Mouse (Mus musculus) central nervous system, embryonic 14 days (tissue): Measurements from ENCODE around the gene Glycam1. TPM values are rescaled to one million over a fixed set of nuclear protein-coding genes. Genes with fewer than 3 reads are reported as not detected.

Source experiments
- polyA plus RNA-seq: library from polyadenylated mRNA; depleted of rRNA; stranded (reverse); fragments of >200 nt; gene quantifications from 2 replicates; pipeline ENCODE4 v1.2.3, GENCODE M21; 2012; rRNA removed

Glycam1 gene
- 0.09 TPM in 1 of 2 replicates, not detected in the other for polyA plus RNA-seq

GRCm38 (mm10) chr15:103564981-103565380, at the start of gene Glycam1:
Gene Glycam1 (minus strand): TSS chr15:103565081.

GRCm38 (mm10) chr15:103537822-103538213, 27.1 kb downstream of the Glycam1 start, which contains the start of gene Ppp1r1a:
Gene Ppp1r1a (minus strand): TSS chr15:103538003.

Other genes starting within 250 kb of the Glycam1 start
- gene Zfp385a, start 225.0 kb downstream of the Glycam1 start, polyA plus RNA-seq: 20.9 and 26.2 TPM in 2 replicates
- gene Itga5, start 198.3 kb downstream of the Glycam1 start, polyA plus RNA-seq: 8.8 and 19.4 TPM in 2 replicates
- gene Gtsf1, start 134.6 kb downstream of the Glycam1 start, polyA plus RNA-seq: not detected in 2 replicates
- 0.11 TPM in 1 of 2 replicates, not detected in the other for gene Gtsf2, start 116.6 kb downstream of the Glycam1 start, polyA plus RNA-seq
- gene Nckap1l, start 111.3 kb downstream of the Glycam1 start, polyA plus RNA-seq: 2.5 and 2.6 TPM in 2 replicates
- gene Pde1b, start 62.0 kb downstream of the Glycam1 start, polyA plus RNA-seq: 79.1 and 89.7 TPM in 2 replicates
- 59.3 and 66.2 TPM in 2 replicates for gene Ppp1r1a, start 27.1 kb downstream of the Glycam1 start, polyA plus RNA-seq
- not detected in 2 replicates for gene Mucl1, start 190.4 kb upstream of the Glycam1 start, polyA plus RNA-seq